Mouse (Mus musculus): ENCODE data around the gene Ppp6r2. TPM values are rescaled to one million over a fixed set of nuclear protein-coding genes. Genes with fewer than 3 reads are reported as not detected.

Ppp6r2 gene
- polyA plus RNA-seq, 1 experiment from 2014 or later = 25.0 TPM

DNA sequence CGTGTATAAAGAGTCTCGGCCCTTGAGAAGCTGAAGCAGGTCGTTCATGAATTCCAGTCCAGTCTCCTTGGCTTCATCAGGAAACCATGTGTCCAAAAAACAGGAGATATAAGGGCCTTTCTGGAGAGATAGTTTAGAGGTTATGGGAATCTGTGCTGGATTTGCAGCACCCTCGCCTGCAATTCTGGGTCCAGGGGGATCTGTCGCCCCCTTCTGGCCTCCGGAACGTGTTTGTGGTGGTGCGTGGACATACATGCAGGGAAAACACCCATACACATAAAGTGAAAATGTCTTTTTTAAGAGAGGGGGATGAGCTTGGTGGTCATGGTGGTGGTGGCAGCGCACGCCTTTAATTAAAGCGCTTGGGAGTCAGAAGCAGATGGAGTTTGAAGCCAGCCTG, 104.8 kb downstream of the Ppp6r2 start:
- Histone ChIP-seq H3K4me1 (peaks cover 34% of the 10 kb centered on the region), H3K27ac (no peak overlapping the region), H3K27me3 (no peaks in the 10 kb centered on the region), H3K9me3 (no peaks in the 10 kb centered on the region), H3K4me2 (no peak overlapping the region), H3K9ac (no peak overlapping the region), H3K36me3 (no peaks in the 10 kb centered on the region), H3K4me3 (no peak overlapping the region)
- 73% methylated on average over 11 of the region's 11 CpGs for WGBS
- ATAC-seq (ENCODE audit: insufficient number of reproducible peaks, low FRiP score, low TSS enrichment, low read depth) = no peak

DNA sequence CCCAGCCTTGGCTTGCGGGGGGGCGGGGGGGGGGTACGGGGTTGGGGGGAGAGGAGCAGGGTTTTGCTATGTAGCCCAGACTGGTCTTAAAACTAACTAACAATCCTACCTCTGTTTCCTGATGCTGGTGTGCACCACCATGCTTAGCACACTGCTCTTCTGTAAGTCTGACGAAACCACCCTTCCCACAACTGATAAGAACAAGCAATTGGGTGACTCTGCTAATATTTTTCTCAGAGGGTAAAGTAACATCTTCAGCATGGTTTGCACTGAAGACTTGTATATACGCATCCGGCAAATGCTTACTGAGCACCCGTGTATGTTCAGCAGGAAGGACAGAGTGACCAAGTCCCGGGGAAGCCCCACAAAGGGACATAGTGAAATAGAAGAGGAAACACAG, 109.9 kb downstream of the Ppp6r2 start:
- Histone ChIP-seq H3K4me2 (no peak overlapping the region), H3K9ac (no peak overlapping the region), H3K9me3 (no peaks in the 10 kb centered on the region), H3K4me1 (peaks cover 6% of the 10 kb centered on the region), H3K4me3 (no peak overlapping the region), H3K27ac (no peak overlapping the region), H3K27me3 (peaks cover 19% of the 10 kb centered on the region; the same call in 1 of the 2 replicates), H3K36me3 (no peaks in the 10 kb centered on the region)
- WGBS = 78% methylated on average over 8 of the region's 8 CpGs
- ATAC-seq (ENCODE audit: insufficient number of reproducible peaks, low FRiP score, low TSS enrichment, low read depth) = no peak

DNA sequence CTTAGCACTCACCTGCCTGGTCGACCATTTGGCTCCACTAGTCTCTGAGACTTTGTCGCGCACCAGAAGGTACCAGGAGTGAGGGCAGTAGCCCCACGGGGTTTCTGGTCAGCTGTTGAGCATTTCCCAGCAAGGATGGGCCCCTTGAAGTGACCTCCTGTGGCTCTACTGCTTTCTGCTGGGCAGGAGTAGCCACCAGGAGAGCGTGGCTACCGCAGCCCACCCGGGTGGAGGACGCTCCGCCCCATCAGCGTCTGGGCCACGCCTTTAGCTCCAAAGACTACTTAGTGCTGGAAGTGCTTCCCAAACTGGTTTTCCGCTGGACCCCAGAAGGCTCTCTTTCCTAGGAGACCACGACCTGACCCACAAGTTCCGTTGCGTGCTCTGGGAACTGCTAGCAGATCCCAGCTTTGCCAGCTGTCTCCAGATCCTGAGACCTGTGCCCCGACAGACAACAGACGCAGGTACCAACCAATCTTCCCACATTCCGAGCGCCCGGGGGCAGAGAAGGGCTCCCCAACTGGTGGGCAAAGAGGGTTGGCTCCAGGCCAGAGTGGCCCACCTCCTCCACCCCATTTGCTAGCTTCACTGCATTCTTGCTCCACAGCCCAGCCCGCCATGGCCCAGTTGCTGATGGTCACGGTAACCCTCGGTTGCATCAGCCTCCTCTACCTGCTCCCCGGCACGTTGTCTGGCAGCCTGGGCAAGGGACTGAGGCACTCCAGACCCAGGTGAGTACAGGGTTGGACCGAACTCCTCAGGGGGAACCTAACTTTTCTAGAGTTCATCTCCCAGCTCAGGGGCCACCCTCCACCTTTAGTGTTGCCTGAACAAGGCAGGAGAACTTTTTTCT, 111.5 kb downstream of the Ppp6r2 start, which contains the start of gene Adm2:
TSS of gene Adm2 (plus strand) at position 51 of the 853 bp plus-strand sequence.
- Histone ChIP-seq H3K4me2 (peak within 1 kb of the TSS; percentile 40), H3K36me3 (no peaks in the 10 kb centered on the region), H3K9me3 (no peaks in the 10 kb centered on the region), H3K27me3 (peaks cover 19% of the 10 kb centered on the region; the same call in 1 of the 2 replicates), H3K4me3 (peak within 1 kb of the TSS; percentile 19), H3K9ac (no peak within 1 kb of the TSS), H3K27ac (no peak within 1 kb of the TSS), H3K4me1 (peaks cover 6% of the 10 kb centered on the region)
- no peak for ATAC-seq (ENCODE audit: insufficient number of reproducible peaks, low FRiP score, low TSS enrichment, low read depth)
- WGBS = 9% methylated on average over 26 of the region's 26 CpGs

DNA sequence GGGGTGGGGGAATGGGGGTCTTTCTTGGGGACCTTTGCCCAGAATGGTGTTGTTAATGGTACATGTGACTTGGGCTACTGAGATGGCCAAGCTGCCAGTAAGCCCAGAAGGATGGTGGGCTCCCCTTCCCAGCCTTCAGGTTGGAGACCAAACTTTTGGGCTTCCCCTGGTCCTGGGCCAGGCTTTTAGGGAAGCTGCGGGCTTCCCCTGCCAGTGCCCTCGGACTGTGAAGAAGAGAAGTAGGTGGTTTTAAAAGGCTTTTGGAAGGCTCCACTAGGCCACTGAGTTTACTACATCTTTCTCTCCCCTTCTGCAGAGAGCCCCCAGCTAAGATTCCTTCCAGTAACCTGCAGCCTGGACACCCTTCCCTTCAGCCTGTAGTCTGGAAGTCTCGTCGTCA, 112.3 kb downstream of the Ppp6r2 start:
- ATAC-seq (ENCODE audit: insufficient number of reproducible peaks, low FRiP score, low TSS enrichment, low read depth) = no peak
- no peak overlapping the region for H3K4me3 ChIP-seq
- no peaks in the 10 kb centered on the region for H3K36me3 ChIP-seq
- peaks cover 19% of the 10 kb centered on the region; the same call in 1 of the 2 replicates for H3K27me3 ChIP-seq
- no peak overlapping the region for H3K9ac ChIP-seq
- no peak overlapping the region for H3K27ac ChIP-seq
- 81% methylated on average over 4 of the region's 4 CpGs for WGBS
- peaks cover 6% of the 10 kb centered on the region for H3K4me1 ChIP-seq
- no peaks in the 10 kb centered on the region for H3K9me3 ChIP-seq
- H3K4me2 ChIP-seq = no peak overlapping the region

DNA sequence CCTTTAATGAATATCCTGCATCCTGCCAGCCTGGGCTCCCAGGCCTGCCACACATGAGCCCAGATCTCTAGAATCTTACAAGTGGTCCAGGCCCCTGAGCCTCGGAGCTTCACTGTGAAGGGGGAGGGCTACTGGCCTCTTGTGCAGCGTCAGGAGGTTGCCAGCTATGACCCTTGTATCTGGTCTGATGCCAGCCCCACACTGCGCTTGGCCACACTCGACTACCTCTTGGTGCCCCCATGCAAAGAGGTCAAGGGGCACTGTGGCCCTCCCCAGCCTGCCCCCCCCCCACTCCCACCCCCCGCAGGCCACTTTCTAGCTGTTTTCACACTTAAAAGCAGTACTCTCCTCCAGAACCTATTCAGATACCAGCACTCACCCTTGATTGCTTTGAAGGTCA, 115.1 kb downstream of the Ppp6r2 start:
- H3K9me3 ChIP-seq = no peaks in the 10 kb centered on the region
- no peak overlapping the region for H3K4me3 ChIP-seq
- H3K27me3 ChIP-seq = peaks cover 17% of the 10 kb centered on the region; the same call in 1 of the 2 replicates
- no peak overlapping the region for H3K4me2 ChIP-seq
- 65% methylated on average over 5 of the region's 5 CpGs for WGBS
- H3K9ac ChIP-seq = no peak overlapping the region
- no peaks in the 10 kb centered on the region for H3K36me3 ChIP-seq
- ATAC-seq (ENCODE audit: insufficient number of reproducible peaks, low FRiP score, low TSS enrichment, low read depth) = no peak
- H3K4me1 ChIP-seq = peaks cover 6% of the 10 kb centered on the region
- H3K27ac ChIP-seq = no peak overlapping the region

DNA sequence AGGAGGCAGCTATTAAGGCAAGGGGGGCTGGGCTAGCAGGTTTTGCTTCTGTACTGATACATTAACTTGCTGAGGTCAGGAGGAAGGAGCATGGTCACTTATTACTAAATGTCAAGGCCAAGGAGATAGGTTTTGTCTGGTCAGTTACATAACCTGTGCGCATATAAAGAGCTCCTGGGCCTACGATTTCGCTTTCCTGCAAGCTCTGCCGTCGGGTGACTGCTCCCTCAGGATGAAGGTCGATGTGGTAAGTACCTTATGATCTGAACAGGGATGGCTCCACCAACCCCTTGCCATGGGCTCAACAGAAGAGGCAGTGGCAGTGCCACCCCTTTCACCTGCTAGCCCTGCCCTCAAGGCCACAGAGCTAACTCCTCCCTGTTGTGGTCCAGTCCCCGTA, 122.9 kb downstream of the Ppp6r2 start, which contains the start of gene Miox:
TSS of gene Miox (plus strand) at position 128 of the 400 bp plus-strand sequence.
- H3K9ac ChIP-seq = no peak within 1 kb of the TSS
- 86% methylated on average over 7 of the region's 7 CpGs for WGBS
- no peak within 1 kb of the TSS for H3K4me3 ChIP-seq
- H3K36me3 ChIP-seq = no peaks in the 10 kb centered on the region
- no peaks in the 10 kb centered on the region for H3K27me3 ChIP-seq
- H3K27ac ChIP-seq = no peak within 1 kb of the TSS
- no peak within 1 kb of the TSS for H3K4me2 ChIP-seq
- no peaks in the 10 kb centered on the region for H3K9me3 ChIP-seq
- no peak for ATAC-seq (ENCODE audit: insufficient number of reproducible peaks, low FRiP score, low TSS enrichment, low read depth)
- H3K4me1 ChIP-seq = no peaks in the 10 kb centered on the region

DNA sequence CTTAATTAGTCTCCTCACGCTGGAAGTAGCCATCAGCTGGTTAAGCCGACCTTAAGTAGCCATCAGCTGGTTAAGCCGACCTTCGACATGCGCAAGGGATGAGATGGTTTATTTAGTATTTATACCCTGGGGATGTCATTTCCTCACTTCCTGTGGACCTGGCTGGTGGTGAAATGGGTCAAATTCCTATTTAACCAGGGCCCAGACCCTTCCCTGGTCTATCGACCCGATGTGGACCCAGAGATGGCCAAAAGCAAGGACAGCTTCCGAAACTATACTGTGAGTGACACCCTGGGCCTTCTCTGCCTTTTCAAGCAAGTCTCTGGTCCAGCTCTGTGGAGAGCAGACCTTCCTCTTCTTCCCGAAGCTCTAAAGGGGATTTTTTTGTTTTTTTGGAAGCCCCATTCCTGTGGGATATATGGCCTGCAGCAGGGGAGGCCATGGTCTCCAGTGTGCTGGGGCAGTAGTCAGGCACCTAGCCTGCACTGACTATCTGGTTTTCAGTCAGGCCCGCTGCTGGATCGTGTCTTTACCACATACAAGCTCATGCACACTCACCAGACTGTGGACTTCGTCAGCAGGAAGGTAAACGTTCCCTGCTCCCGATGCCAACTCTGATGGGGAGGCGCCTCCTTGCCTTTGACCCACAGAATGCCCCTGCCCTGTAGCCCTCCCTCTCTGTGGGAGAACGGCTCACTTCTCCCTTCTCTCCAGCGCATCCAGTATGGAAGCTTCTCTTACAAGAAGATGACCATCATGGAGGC, 123.6 kb downstream of the Ppp6r2 start:
- Histone ChIP-seq H3K4me3 (no peak overlapping the region), H3K27me3 (no peaks in the 10 kb centered on the region), H3K27ac (no peak overlapping the region), H3K36me3 (no peaks in the 10 kb centered on the region), H3K9me3 (no peaks in the 10 kb centered on the region), H3K4me1 (no peaks in the 10 kb centered on the region), H3K9ac (no peak overlapping the region), H3K4me2 (no peak overlapping the region)
- WGBS = 82% methylated on average over 17 of the region's 17 CpGs
- ATAC-seq (ENCODE audit: insufficient number of reproducible peaks, low FRiP score, low TSS enrichment, low read depth) = no peak

DNA sequence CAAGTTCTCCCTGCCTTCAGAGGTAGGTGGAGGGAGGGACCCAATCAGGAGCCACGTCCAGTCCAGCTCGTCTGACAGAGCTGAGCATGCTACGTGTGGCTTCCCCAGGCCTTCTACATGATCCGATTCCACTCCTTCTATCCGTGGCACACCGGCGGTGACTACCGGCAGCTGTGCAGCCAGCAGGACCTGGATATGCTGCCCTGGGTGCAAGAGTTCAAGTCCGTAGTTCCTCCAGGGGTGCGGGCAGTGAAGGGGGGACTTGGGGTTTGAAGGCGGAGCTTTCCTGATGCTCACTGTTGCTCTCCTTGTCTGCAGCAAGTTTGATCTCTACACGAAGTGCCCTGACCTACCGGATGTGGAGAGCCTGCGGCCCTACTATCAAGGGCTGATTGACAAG, 125.1 kb downstream of the Ppp6r2 start:
- no peak overlapping the region for H3K4me3 ChIP-seq
- H3K4me2 ChIP-seq = no peak overlapping the region
- no peaks in the 10 kb centered on the region for H3K4me1 ChIP-seq
- H3K27ac ChIP-seq = no peak overlapping the region
- WGBS = 83% methylated on average over 14 of the region's 14 CpGs
- H3K9me3 ChIP-seq = no peaks in the 10 kb centered on the region
- no peaks in the 10 kb centered on the region for H3K27me3 ChIP-seq
- ATAC-seq (ENCODE audit: insufficient number of reproducible peaks, low FRiP score, low TSS enrichment, low read depth) = no peak
- H3K9ac ChIP-seq = no peak overlapping the region
- no peaks in the 10 kb centered on the region for H3K36me3 ChIP-seq

Small RNA genes within 50 kb of the gene (microRNA-seq; reads per million reads assigned to microRNA genes)
- gene Mir6958 = 1.0 reads per million
- not detected for gene Mir6959
- gene Mir7118 = not detected

Other genes starting within 250 kb of the Ppp6r2 start
- gene Mlc1, start 232.5 kb upstream of the Ppp6r2 start, polyA plus RNA-seq (2015; fragmentation: Nextera tagmentation; extraction: Ambion mirVana) = 0.40 TPM in 2 replicates
- gene Mov10l1, start 228.6 kb upstream of the Ppp6r2 start, polyA plus RNA-seq (2015; fragmentation: Nextera tagmentation; extraction: Ambion mirVana) = 0.08 and 0.63 TPM in 2 replicates
- gene Panx2, start 151.8 kb upstream of the Ppp6r2 start, polyA plus RNA-seq (2015; fragmentation: Nextera tagmentation; extraction: Ambion mirVana) = 0.31 and 0.34 TPM in 2 replicates
- 56.6 and 56.9 TPM in 2 replicates for gene Trabd, start 136.4 kb upstream of the Ppp6r2 start, polyA plus RNA-seq (2015; fragmentation: Nextera tagmentation; extraction: Ambion mirVana)
- gene Selenoo, start 122.5 kb upstream of the Ppp6r2 start, polyA plus RNA-seq (2015; fragmentation: Nextera tagmentation; extraction: Ambion mirVana) = 14.4 and 16.9 TPM in 2 replicates
- 12.6 and 12.7 TPM in 2 replicates for gene Tubgcp6, start 88.4 kb upstream of the Ppp6r2 start, polyA plus RNA-seq (2015; fragmentation: Nextera tagmentation; extraction: Ambion mirVana)
- gene Hdac10, start 82.9 kb upstream of the Ppp6r2 start, polyA plus RNA-seq (2015; fragmentation: Nextera tagmentation; extraction: Ambion mirVana) = 22.4 and 23.4 TPM in 2 replicates
- 7.1 and 15.4 TPM in 2 replicates for gene Mapk12, start 70.8 kb upstream of the Ppp6r2 start, polyA plus RNA-seq (2015; fragmentation: Nextera tagmentation; extraction: Ambion mirVana)
- 7.8 and 8.3 TPM in 2 replicates for gene Mapk11, start 61.9 kb upstream of the Ppp6r2 start, polyA plus RNA-seq (2015; fragmentation: Nextera tagmentation; extraction: Ambion mirVana)
- 144 and 149 TPM in 2 replicates for gene Plxnb2, start 30.8 kb upstream of the Ppp6r2 start, polyA plus RNA-seq (2015; fragmentation: Nextera tagmentation; extraction: Ambion mirVana)
- gene Dennd6b, start 15.1 kb upstream of the Ppp6r2 start, polyA plus RNA-seq (2015; fragmentation: Nextera tagmentation; extraction: Ambion mirVana) = 12.4 and 13.0 TPM in 2 replicates
- 50.9 and 55.3 TPM in 2 replicates for gene Sbf1, start 103.8 kb downstream of the Ppp6r2 start, polyA plus RNA-seq (2015; fragmentation: Nextera tagmentation; extraction: Ambion mirVana)
- gene Adm2, start 111.2 kb downstream of the Ppp6r2 start, polyA plus RNA-seq (2015; fragmentation: Nextera tagmentation; extraction: Ambion mirVana) = 1.6 and 1.9 TPM in 2 replicates
- gene Miox, start 122.8 kb downstream of the Ppp6r2 start, polyA plus RNA-seq (2015; fragmentation: Nextera tagmentation; extraction: Ambion mirVana) = not detected in 2 replicates
- 67.8 and 77.2 TPM in 2 replicates for gene Lmf2, start 144.1 kb downstream of the Ppp6r2 start, polyA plus RNA-seq (2015; fragmentation: Nextera tagmentation; extraction: Ambion mirVana)
- gene Ncaph2, start 144.2 kb downstream of the Ppp6r2 start, polyA plus RNA-seq (2015; fragmentation: Nextera tagmentation; extraction: Ambion mirVana) = 151 and 161 TPM in 2 replicates
- gene Sco2, start 162.3 kb downstream of the Ppp6r2 start, polyA plus RNA-seq (2015; fragmentation: Nextera tagmentation; extraction: Ambion mirVana) = 5.5 and 5.6 TPM in 2 replicates
- 1.0 and 1.6 TPM in 2 replicates for gene Tymp, start 165.5 kb downstream of the Ppp6r2 start, polyA plus RNA-seq (2015; fragmentation: Nextera tagmentation; extraction: Ambion mirVana)
- 0.42 and 0.56 TPM in 2 replicates for gene Odf3b, start 167.7 kb downstream of the Ppp6r2 start, polyA plus RNA-seq (2015; fragmentation: Nextera tagmentation; extraction: Ambion mirVana)
- gene Klhdc7b, start 173.4 kb downstream of the Ppp6r2 start, polyA plus RNA-seq (2015; fragmentation: Nextera tagmentation; extraction: Ambion mirVana) = not detected in 2 replicates
- not detected in 2 replicates for gene Syce3, start 198.9 kb downstream of the Ppp6r2 start, polyA plus RNA-seq (2015; fragmentation: Nextera tagmentation; extraction: Ambion mirVana)
- 0.91 and 6.1 TPM in 2 replicates for gene Cpt1b, start 214.3 kb downstream of the Ppp6r2 start, polyA plus RNA-seq (2015; fragmentation: Nextera tagmentation; extraction: Ambion mirVana)
- gene C730034F03Rik, start 218.0 kb downstream of the Ppp6r2 start, polyA plus RNA-seq (2015; fragmentation: Nextera tagmentation; extraction: Ambion mirVana) = 2.1 and 3.5 TPM in 2 replicates
- gene Gm44502, start 218.1 kb downstream of the Ppp6r2 start, polyA plus RNA-seq (2015; fragmentation: Nextera tagmentation; extraction: Ambion mirVana) = 0.16 TPM in 1 of 2 replicates, not detected in the other
- 53.0 and 55.5 TPM in 2 replicates for gene Chkb, start 218.4 kb downstream of the Ppp6r2 start, polyA plus RNA-seq (2015; fragmentation: Nextera tagmentation; extraction: Ambion mirVana)
- gene Mapk8ip2, start 242.4 kb downstream of the Ppp6r2 start, polyA plus RNA-seq (2015; fragmentation: Nextera tagmentation; extraction: Ambion mirVana) = 0.63 and 0.82 TPM in 2 replicates

Measured in limb, embryonic 15.5 days (tissue).